Mouse (Mus musculus) lung, postnatal 14 days (tissue): ENCODE data around the gene Rb1.

ENCODE experiments used
- DNase-seq: peaks from one replicate; pipeline ENCODE4 v3.0.0; 2021

The Rb1 gene

DNA sequence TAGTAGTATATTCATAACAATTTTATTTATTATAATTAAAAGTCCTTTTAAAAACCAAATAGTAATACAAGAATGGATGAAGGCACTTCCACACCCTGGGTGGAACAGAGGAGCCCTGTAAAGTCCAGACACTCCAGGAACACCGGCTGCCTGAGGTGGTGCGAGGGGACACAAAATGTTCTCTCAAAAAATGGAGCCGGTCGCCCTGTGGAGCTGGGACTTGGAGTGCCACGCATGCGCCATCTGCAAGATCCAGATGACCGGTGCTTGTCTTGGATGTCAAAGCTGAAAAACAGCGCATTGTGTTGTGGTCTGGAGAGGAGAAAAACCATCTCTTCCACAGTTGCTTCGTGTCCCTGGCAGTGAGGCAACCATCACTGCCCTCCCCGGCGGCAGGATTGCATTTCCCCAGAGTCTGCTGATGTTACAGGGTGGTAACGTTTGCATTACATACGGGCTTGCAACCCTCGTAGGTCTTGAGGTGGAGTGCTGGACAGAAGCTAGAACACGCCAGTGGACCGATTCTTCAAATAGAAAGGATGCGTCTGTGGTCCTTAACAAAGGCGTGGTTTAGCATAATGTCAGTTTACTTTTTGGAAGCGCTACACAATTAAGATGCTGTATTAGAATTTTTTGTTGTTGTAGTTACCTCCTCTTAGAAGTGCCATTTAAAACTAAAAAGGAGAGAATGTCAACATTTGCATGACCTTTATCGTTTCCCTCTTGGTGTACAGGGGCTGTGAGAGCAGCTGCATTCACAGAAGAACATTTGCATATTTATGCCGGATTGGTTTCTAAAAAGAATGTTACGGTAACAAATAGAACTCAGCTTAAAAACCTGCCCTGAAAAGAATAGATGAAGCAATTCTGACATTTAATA, 9.5 kb upstream of the Rb1 start:
- DNase-seq, result no peak

DNA sequence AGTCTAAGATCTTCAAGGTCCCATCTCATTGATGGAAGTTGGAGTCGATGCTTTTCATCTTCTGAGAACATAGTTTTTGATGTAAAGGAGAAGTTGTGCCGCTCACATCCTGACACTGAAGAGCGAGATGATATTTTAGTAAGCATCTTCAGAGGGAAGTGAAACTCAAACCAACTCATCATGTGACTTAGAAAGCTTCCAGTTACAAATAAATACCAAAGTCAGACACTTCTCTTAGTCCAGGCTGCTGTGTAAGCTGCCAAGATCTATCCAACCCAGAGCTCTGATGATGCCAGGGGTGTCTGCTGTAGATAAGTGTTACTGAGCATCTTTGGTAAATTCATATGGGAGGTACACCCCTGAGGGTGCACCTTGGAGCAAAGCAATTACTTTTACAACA, 8.3 kb upstream of the Rb1 start:
- DNase-seq, result no peak

DNA sequence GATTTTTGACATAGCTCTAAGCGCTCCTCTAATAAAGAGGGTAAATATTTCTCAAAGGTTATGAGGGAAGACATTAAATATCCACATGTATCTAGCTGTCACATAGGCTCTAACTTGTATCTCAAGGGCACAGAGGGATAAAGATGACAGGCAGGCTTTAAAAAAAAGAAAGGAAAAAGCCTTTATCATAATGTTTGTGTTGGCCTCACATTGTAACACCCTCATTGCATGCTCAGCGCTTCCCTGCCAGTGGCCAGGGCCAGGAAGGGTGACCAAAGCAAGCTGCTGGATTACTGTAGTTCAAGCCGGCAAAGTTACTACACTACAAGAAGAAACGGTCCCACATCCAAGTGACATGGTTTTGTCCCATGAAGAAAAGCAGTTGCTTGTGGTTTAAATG, 5.8 kb upstream of the Rb1 start:
- DNase-seq, result no peak

DNA sequence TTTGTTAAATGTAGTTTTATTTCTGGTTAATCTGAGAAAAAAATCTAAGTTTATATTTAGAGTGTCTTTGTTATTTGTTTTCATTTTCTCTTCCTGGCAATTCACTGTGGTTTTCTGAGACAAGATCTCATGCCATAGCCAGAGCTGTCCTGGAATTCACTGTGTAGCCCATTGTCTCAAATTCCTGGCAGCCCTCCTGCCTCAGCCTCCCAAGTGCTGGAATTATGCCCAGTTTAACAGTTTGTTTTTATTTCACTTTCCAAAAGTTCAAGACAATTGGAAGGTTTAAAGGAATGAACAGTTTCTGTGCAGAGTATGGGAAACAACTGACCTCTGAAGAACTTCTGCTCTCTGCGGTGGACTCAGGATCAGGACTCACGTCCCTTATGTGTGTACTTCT, 4.2 kb upstream of the Rb1 start:
- no peak for DNase-seq

DNA sequence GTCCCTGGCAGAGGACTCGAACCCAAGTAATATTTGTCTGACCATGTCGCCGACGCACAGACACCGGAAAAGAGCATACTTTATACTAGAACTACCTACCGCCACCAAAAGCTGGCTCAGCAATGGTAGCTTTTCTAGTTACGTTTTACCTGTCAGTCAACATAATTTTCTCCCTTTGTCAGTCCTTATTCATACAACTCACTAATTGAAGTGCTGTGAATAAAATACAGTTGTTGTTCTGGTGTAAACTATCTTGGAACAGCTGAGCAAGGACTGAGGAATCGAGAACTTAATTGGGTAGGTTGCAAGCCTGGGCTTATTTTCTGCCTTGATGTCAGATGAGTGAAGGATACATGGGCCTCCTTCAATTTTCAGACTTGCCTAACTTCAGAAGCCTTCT, 889 bp upstream of the Rb1 start:
- DNase-seq, result no peak

DNA sequence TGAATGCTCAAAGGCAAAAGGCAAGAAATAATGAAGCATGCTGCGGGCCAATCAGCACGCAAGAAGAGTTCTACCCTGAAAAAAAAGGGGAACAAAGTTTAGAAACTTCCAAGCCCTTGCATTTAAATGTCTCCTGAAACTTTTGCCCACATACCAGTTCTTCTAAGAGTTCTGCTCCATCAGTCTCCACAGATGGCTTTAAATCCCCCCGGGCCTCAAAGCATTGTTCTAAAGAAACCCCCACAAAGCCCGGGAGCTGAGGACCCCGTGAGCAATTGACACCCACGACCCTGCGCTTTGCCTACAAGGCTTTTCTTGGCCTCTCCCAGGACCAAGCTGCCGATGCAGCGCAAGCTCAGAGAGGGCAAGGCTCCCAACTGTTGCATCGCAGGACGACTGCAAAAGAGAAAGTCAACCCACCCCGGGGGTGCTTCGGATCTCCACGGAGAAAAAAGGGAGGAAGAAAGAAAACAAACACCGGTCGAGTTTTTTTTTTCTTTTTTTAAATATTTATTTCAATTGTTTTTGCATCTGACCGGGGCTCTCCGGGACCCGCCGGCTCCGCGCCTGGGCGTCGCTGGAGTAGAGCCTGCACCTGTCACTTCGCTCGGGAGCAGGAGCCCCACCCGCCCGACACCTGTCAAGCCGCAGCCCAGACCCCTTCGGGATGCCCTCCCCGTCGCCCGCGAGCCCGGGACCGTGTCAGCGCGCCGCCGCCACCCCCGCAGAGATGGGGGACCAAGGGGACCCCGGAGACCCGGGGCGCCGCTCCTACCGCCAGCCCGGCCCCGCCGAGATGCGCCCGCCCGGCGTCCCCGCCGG, 777 bp downstream of the Rb1 start:
- DNase-seq, result peak; percentile 48

DNA sequence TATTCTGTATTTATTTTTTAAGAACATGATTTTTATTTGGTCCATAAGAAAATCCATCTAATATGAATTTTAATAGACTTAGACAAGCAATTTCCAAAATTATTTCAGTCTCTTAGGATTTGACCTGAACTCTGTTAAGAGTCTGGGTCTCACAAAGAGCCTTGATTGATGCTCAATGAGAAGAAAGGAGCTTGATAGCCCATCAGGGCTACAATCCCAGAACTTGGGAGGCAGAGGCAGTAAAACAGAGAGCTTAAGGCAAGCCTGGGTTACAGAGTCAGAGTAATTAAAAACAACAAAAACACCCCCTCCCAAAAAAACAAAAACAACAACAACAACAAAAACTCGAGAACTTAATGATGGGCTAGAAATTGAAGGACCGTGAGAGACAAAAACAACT, 1.7 kb downstream of the Rb1 start:
- DNase-seq, result no peak

DNA sequence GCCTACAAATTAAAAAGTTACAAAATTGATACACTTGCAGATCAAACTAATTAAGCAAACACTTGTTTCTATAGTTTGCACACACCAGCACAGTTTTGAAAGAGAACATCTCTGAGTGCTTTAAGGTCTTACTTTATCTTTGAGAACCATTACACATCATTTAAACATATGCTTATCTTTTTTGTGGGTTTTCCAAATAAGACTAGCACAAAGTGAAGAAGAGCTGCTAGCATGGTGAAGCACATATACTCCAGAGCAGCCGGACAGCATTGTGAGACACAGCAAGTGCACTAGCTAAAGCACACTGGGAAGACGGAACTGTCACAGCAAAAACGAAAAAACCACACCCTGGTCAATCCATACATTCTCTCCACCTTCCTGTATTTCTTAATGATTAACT, 3.5 kb downstream of the Rb1 start:
- no peak for DNase-seq

DNA sequence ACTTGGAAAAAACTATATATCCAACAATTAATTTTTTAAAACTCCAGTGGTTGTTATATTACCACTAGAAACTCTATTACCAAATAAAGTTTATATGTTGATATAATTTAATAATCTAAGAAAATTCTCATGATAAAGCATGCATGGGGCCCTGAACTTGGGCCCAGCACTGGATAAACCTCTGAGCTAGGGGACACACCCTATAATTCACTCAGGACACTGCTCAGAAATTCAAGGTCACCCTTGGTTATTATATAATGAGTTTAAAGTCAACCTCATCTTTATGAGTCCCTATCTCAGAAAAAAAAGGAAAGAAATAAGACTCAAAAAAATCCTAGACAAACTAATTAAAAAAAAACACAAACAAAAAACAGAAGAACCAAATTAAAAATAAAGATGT, 8.7 kb downstream of the Rb1 start:
- DNase-seq, result no peak

DNA sequence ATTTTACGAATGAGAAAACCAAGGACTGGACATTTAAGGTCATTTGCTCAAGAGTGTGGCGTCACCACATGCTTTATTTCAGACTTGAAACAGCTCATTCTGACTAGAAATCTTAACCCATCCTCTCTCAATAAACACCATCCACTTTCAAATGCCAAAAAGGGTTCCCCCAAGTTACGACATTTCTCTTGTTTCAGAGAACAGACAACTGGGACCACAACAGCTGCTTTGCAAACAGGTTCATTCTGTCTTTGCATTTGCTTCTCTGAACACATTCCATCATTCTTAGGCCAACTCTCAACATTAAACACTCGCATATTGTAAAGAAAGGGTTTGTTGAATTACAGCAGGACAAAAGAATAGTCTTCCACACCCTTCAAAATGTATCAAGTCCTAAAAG, 11.8 kb downstream of the Rb1 start:
- DNase-seq, result no peak

DNA sequence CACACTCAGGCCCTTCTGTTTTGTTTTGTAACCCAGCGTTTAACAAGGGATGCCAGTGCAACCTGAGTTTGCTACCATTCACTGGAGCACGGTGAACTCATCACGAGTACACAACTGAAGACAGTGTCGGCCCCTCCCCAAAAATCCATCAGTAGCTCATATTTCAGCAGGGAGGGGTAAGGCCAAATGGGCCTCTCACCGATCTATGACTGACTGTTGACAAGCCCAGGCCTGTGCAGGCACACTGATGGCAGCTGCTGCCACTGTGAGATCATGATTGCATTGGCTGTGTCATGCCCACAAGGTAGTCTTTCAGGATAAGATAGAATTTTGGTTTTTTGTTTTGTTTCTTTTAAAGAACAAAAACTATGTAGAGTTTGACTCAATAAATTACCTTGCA, 12.2 kb downstream of the Rb1 start:
- no peak for DNase-seq

DNA sequence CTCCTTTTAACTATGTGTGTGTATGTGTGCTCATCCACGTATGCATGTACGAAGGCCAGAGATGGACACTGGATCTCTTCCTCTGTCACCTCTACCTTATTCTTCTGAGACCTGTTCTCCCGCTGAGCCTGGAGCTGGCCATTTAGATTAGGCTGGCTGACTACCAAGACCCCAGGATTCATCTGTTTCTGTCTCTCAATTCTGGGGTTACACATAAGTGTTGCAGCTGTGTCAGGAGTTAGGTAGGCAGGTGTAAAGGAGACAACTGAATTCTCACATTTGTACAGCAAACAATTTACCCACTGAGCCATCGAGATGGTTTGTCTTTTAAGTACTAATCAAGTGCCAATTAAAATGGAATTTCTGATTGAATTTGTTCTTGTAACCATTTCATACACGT, 12.7 kb downstream of the Rb1 start:
- no peak for DNase-seq

DNA sequence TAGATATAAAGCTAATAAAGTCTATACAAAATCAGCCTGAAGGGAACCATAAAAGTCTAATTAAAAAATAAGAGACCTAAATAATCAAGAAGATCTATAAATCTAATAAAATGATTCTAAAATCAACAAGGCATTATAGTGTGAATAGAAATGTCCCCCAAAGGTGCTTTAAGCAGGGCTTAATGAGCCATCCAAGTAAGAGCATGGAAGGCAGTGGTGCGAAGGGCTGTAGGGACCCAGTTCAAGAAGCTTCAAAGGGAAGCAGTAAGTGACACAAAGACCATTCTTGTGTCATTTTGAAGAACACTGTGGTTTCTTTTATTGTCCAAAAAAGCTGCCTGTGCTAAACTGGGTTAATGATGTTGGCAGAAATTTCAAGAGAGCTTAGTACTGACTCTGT, 18.1 kb downstream of the Rb1 start:
- DNase-seq, result no peak

DNA sequence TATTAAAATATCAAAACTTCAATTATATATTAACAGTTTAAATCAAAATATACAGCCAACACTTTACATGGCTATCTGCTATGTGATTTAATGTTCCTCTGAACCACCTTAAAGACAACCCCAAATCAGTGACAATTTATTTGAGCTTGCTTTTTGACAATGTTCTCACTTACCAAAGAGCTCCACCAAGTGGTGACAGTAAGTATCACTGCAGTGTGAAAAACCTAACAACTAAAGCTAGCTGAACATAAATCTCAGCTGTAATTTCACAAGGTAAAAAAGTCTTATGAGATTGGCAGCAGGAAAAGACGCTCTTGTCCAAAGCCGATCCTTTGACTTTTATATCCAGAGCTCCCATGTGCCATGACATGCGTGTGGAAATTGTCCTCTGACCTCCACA, 22.4 kb downstream of the Rb1 start:
- peak; percentile 67 for DNase-seq

DNA sequence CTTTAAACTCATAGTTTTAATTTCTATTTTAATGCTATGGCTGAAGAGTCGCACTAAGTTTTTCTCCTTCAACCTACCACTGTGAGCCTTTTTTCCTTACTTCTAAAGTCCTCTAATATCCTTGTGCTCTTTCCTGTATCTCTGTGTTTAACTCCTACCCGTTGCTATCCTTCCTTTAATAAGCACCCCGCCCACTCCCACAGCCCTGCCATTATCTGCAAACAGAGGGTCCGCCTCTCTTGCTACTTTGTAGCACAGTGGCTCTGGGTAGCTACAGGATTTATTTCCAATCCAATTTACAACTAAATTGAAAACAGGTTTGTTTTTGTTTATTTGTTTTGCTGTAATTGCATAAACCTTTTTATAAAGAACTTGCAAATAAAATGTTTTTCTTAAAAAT, 23.8 kb downstream of the Rb1 start:
- no peak for DNase-seq

DNA sequence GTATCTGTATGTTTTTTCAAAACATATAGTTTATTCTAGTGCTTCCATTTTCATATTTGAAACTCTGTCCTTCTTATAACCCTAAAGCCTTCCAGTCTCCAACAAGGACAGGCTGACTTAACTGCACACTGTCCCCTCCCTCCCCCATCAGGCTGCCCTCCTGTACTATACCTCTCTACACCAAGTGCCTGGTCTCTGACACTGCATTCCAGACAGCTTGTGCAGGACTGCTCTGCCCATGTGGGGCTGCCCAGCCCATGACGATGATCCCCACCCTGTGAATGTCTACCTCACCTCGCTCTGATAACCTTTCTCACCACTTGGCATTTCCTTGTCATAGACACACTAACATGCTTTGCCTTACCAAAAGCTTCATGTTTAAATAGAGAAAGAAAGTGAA, 30.1 kb downstream of the Rb1 start:
- no peak for DNase-seq

DNA sequence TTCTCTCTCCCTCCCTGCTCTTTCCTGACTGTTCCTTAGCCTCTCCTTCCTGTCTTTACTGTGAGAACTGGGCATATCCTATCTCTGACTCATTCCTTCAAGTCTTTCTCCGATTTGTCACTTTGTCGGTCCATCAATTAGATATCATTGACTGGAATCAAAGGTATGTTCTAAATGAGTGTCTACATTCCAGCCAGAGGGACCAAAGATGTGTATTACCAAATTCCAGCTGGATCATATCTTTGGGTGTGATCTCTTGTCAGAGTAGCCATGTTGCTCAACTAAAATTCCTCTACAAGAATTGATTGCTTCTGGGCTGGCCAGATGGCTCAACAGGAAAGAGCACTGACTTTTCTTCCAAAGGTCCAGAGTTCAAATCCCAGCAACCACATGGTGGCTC, 32.0 kb downstream of the Rb1 start:
- DNase-seq, result peak; percentile 20

DNA sequence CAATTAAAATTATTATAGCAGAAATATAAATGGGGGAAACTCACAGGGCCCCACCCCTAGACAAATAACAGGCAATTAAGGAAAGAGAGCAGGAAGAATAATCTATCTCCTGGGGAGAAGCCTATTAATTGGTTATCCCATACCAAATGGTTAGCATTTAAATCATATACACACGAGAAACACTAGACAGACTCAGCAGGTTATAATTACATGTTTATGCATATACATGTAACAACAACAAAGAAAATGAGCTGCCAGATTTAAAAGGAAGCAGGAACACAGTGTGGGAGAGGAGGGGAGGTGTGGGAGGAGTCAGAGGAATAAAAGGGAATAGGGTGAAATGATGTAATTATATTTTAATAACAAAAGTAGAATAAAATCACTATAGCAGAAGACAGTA, 33.2 kb downstream of the Rb1 start:
- DNase-seq, result no peak

DNA sequence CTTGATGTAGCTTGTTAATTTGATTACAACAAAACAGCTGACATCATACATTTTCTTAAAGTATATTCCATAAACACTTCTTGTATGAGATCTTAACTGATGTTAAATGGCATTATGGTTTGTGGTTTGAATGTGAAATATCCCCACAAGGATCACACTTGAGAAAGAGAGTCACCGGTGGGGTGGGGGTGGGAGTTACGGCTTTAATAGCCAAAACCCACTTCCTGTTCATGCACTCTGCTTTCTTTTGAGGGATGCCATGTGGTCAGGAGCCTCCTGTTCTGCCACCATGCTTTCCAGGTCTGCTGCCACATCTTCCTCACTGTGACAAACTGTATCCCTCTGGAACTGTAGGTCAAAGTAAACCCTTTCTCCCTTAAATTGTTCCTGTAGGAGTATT, 35.7 kb downstream of the Rb1 start:
- no peak for DNase-seq

DNA sequence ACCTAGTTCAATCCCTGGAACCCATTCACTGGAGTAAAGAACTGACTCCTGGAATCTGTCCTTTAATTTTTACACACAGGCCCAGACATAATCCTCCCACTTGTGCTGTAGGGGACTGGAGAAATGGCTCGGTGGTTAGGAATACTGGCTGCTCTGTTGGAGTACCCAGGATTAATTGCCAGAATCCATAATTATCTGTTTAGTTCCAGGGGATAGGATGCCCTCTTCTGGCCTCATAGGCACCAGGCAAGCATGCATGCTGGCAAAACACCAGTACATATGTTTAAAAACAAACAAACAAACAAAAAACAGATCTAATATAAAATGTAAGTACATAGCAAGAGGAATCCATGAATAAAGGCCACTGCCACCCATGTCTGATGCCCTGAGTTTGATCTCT, 44.6 kb downstream of the Rb1 start:
- DNase-seq, result no peak

DNA sequence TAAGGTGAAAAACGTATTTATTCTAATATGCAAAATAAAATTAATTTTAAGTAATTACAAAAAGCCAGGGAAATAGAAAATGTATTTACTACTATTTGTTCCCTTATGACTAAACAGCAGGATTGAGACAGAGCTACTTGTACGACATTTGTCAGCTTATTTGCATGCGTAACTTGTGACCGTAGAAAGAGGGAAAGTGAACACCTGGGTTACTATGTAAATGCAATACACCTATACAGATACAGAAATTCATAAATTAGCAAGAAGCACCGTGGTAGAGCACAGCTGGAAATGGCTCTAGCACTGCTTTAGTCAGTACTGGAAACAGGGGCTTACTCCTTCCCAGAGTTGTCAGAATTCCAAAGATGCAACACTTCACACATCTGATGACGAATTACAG, 46.5 kb downstream of the Rb1 start:
- DNase-seq, result no peak

DNA sequence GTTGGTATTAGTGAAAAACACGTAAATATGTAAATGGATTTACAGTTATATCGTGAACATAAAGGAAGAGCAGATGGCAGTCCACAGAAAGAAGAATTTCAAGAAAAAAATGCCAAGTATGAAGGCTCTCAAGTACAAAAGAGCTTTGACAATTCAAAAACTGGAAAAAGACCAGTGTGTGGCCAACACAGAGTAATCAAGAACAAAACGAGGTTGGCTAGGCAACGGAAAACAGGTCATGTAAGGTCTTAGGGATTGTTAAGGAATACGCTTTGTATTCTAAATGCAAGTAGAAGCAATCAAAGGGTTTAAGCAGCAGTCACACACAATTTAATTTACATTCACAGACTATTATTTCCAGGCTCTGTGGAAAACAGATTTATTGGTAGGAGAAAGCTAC, 53.8 kb downstream of the Rb1 start:
- DNase-seq, result no peak

DNA sequence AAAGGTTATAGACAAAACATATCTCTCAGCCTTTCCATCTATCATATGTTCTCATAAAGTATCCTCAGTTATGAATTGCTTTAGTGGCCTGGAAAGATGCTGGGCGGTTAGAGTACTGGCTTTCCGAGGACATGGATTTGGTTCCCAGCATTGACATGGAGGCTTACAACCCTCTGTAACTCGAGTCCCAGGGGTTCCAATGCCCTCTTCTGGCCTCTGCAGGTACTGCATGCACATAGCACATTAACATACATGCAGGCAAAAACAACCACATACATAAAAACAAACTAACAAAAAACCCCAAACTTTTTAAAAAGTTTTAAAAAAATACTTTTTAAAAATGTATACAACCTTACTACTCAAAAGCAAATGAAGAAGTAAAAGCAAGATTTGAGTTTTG, 59.5 kb downstream of the Rb1 start:
- DNase-seq, result no peak

DNA sequence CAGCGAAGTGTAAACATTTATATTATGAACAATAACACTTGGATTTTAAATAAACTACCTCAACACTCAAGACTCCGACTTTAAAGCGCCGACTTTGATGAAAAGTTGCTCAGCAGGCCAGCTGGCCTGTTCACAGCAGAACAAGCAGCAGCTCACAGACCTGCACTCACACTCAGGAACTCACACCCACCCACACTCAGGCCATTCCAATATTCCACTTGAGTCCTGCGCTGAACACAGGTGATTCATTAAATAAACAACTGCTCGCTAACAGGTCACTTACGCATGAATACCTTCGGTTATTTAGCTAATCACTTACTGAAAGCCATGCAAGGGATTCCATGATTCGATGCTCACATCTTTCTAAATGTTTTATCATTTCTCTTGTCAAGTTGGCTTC, 63.4 kb downstream of the Rb1 start:
- no peak for DNase-seq

DNA sequence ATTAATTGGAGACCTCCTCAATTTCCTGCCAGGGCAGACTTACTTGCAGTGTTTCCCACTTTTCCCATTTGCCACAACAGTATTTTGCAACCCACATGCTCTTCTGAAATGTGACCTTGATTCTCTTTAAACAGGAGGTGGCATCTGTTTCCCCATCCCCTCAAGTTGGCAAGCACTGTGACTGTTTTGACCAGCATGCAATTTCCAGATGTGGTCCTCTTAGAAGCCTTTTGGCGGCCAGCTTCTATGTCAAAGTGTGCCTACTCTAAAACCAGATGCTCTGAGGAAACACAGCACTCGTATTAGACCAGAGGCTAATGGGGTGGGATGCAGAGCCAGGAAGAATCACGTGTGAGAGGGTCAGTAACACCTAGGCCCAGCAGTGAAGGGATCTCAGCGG, 67.4 kb downstream of the Rb1 start:
- DNase-seq, result no peak
